Mouse (Mus musculus): Measurements from ENCODE around the gene Csf2.
A peak's percentile ranks its signal among the peaks of the same experiment; 100 is the strongest.
"Not testable (repeated sequence)": the region's sequence is repeated elsewhere in the genome, so short reads cannot be mapped to it uniquely, and the experiment has no call there.

Csf2 gene

GRCm38 (mm10) chr11:54248940-54249717, at the start of gene Csf2:
TSS of gene Csf2 (minus strand) at chr11:54249667.
- peak; percentile 40 for DNase-seq (ENCODE audit: low spot score)

DNA sequence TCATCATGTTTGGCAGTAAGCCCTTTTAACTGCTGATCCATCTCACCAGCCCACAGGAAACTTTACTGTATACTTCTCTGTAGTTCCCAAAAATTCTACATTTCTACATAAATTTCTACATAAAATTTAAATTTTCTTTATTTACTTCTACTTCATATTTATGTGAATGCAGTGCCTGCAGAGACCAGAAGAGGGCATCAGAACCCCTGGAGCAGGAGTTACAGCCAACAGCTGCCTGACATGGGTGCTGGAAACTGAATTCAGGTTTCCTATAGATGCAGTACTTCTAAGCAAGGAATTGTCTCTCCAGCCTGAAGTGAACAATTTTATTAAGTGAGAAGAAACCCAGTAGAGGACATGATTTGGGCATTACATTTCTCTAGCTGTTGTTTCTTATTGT, 49.3 kb upstream of the Csf2 start:
- DNase-seq (ENCODE audit: low spot score): no peak

- not testable (repeated sequence) for DNase-seq (ENCODE audit: low spot score)
Observed at GRCm38 (mm10) chr11:54297471-54297870, 48.0 kb upstream of the Csf2 start.

- no peak for DNase-seq (ENCODE audit: low spot score)
Observed at GRCm38 (mm10) chr11:54296734-54297133, 47.3 kb upstream of the Csf2 start.

GRCm38 (mm10) chr11:54295971-54296370, 46.5 kb upstream of the Csf2 start:
- no peak for DNase-seq (ENCODE audit: low spot score)

GRCm38 (mm10) chr11:54293980-54294807, 44.7 kb upstream of the Csf2 start:
- no peak for DNase-seq (ENCODE audit: low spot score)

DNA sequence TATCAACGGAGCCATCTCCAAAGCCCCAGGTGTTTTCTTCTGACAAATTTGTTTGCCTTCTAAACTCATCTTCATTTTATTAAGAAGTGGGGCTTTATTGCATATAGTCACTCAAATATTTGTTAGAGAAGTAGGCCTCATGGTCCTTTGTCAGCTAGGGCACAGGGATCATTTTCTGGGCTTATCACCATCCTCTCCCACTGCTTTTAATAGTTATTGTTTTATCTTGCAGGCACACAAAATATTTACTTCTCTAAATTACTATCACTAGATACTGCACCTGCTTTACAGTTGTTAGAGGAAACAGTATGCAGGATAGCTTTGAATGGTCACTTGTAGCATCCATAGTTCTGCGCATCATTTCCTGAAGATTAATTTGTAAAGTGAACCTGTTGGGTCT, 42.7 kb upstream of the Csf2 start:
- no peak for DNase-seq (ENCODE audit: low spot score)

DNA sequence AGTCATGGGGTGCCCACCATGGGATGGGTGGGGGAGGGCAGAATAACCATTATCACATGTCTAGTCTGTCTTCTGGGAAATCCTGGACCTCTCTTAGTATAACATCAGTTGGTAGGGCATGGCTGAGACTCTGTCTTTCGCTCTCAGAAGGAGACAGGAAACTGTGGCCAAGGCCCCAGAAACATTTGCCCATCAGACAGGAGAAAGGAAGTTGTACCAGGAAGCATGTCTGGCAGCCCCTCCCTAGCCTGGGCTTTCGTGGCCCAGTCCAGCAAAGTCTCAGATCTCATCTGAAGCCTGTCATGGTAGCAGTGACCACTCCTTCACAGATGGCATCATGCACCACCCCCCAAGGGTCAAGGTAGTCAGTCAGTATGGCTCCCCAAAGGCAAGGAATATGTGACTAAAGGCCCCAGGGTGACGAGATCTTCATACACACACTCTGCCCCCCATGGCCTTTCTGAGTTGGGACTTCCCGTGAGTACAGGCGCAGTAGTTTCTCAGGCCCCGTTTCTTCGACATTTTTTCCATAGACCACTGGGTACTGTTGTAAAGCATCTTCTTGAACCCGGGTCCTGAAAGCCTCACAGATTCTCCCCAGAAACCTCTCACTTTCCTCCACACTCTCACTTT, 38.5 kb upstream of the Csf2 start:
- peak; percentile 31 for DNase-seq (ENCODE audit: low spot score)

- peak; percentile 7 for DNase-seq (ENCODE audit: low spot score)
Observed at GRCm38 (mm10) chr11:54271437-54271949, 22.0 kb upstream of the Csf2 start.

DNA sequence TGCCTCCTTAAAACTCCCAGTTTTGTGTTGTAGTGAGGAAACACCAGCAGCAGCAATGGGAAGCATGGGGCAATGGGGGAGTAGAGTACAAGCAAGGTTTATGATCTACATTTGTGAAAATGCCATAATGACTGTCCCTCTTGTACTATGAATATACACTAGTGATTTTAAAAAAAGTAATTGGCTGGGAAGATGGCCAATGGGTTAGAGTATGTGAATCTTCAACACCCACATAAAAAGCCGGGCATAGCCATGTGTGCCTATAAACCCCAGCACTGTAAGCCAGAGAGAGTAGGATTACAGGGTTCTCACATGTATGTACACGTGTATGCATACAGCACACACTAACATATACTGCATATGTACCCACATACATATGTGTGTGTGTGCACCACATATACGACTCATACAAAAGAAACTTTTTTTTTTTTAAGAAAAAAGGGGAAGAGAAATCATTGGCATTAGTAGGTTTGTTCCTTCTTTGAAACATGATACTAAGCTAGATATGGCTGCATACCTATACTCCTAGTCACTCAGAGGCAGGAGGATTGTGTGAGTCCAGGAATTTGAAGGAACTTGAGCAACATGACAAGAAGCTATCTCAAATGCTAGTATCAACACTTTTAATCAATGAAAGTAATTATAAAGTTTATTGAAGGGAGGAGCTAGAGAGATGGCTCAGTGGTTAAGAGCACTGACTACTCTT, 19.9 kb upstream of the Csf2 start:
- DNase-seq (ENCODE audit: low spot score): no peak

GRCm38 (mm10) chr11:54267177-54267576, 17.7 kb upstream of the Csf2 start, which contains the start of gene Il3:
TSS of gene Il3 (minus strand) at chr11:54267277.
- no peak for DNase-seq (ENCODE audit: low spot score)

DNA sequence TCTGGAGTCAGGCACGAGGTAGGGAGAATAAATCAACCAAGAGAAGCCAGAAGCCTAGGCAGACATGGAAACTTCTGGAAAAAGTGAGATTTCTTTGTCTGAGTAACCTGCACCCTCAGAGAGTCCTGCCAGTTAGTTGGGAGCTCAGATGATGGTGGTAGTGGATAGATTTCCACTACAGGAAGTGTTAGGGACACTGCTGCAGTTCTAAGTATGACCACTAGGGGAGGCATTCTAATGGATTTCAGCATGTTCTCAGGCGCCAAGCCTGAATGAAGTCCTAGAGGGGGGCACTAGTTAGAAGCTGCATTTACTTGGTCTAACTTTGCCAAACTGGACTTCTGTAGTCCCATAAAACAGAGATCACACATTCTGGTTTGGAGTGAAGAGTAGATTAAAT, 15.1 kb upstream of the Csf2 start:
- DNase-seq (ENCODE audit: low spot score): peak; percentile 57

DNA sequence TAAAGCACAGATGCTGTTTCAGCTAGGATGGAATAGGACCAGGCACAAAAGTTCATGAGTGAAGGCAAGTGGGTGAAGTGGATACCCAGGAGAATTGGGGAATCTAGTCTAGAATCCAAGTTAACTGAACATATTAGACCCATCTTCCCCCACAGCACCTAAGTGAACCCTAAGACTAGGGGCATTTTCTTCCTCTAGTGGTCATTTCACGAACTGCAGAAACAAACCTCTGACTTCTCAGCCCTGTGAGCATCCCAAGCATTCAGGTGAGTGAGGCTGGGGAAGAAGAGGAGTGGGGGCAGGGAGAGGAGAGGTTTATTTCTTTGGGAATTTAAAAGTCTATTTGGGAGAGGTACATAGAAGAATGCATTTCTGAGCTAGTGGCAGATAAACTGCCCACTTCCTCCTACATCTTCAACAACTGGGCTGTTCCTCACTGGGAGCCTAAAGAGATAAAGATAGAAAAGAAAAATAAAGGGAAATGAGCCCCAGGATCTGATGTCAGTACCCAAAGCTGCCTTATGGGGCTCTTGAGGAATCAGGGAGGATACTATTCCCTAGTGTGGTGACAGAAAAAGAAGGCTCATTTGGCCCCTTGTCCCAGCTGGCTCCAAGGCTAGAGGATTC, 14.1 kb upstream of the Csf2 start:
- DNase-seq (ENCODE audit: low spot score): no peak

DNA sequence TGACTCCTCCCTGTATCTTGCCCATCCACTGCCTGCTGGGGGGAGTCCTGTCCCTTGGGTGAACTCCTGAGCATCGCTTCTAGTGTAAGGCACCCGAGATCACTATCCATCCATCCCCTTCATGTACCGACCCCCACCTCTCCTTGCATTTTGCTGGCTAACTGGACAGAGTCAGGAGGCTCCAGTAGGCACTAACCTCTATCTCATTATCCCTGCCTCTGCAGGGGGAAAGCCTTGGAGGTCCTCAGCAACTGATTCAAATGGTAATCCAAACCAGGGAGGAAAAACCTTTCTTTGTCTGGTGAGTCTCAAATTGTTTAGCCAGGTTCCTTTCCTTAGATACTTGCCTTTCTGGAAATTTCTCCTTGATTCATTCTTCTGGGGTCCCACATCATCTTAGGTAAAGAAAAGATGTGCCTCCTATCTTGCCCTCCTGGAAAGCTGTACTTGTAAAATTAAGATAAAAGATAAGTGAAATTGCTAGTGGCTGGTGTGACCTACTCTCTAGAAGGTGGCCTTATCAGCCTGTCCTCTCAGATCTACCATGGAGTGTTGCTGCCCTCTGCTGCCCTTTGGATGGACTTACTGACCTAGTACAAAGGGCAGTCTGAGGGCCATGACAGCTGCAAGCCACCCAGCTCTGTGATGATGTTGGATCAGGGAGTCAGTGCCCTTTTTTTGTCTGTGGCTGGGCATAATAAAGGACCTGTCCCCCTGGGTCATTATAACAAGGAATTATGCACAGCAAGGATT, 7.3 kb upstream of the Csf2 start:
- DNase-seq (ENCODE audit: low spot score): peak; percentile 71

- DNase-seq (ENCODE audit: low spot score): peak; percentile 47
Observed at GRCm38 (mm10) chr11:54254114-54254513, 4.6 kb upstream of the Csf2 start.

DNA sequence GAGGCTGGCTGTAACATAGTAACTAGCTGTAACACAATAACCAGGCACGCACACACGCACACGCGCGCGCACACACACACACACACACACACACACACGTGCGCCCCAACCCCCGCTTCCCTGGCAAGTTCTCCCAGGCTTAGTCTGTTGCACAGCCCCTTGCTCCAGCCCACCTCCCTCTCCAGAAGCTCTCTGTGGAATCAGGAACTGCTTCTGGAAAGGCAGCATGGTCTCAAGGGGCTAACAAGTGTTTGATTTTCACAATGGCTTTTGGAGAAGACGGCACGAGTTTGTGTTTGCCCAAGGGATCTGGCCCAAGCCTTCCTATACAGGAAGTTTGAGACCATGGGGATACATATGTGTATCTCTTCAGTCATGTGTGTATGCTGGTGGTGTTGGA, 1.1 kb upstream of the Csf2 start:
- no peak for DNase-seq (ENCODE audit: low spot score)

DNA sequence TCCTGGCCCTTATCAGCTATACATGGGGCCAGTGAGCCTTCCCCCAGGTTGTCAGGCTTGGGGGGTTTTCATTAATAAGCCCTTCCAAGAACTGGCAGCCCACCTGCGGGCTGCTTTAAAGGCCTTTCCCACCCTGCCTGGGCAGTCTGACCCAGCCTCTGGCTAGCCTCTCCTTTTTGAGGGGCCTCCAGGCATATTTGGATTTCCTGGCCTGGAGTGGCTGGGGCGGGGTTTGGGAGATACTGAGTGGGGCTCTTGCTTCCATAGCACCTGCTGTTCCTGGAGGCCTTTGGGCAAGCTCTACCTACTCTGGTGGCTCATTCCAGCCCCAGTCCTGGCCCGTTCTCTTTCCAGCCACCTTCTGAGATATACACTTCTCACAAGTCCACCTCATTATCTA, 281 bp upstream of the Csf2 start:
- DNase-seq (ENCODE audit: low spot score): no peak

- DNase-seq (ENCODE audit: low spot score): no peak
Observed at GRCm38 (mm10) chr11:54247251-54247950, 2.1 kb downstream of the Csf2 start.

DNA sequence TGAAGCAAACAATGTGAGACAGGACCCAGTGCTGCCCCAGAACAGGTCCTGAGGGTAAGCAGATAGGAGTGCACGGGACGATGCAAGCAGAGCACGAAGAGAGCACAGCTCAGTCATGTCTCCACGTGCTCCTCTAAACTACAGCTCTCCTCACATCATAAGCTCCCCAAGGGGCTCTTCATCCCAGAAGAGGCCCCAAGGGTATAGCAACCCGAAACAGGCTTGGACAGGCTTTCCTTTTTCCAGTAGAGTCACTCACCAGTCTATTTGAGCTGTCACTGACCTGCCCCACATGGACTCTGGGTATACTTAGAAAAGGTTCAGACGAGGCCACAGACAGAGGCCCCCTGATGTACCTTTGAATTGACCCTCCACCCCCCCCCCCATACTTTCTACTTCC, 5.0 kb downstream of the Csf2 start:
- DNase-seq (ENCODE audit: low spot score): no peak

DNA sequence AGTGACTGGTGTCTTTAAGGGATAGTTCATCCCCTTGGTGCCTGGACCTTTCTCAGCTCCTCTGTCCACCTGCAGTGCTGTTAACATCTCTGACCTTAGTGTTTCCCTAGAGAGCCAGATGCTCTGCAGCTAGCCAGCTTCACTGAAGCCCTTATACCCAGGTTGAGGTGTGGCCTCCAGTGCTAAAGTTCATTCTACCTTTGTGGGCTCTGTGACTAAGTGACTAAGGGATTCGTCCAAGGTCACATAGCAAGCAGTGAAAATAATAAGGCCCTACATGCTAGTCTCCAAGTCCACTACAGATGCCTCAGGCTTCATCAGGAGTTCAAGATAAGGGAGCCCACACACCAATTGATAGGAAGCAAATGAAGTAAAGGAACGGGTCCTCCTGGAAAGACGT, 7.0 kb downstream of the Csf2 start:
- DNase-seq (ENCODE audit: low spot score): no peak

Data from T-cell, adult 2 months (primary cell).